Mouse (Mus musculus) cerebellum, adult 9-11 months (tissue): Measurements from ENCODE around the gene Yaf2.

Source experiments
- DNase-seq: peaks from one replicate; pipeline ENCODE4 v3.0.0; 2022

Yaf2 gene

DNA sequence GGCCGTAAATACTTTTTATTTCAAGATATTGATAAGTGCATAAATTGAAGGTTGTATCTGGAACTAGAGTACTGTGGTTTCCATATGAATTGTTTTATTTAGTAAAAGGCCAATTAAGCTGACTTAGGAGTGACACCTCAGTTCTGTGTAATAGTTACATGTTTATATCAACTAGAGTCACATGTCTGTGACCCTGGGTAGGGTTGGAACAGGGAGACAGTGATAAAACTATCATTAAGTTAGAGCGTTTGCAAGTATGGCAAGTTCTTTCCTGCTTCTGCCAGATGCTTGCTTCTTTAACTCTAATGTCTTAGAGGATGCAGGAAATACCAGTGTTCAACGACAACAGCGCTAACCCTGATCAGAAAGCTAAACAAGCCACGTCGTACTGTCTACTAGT, 52.4 kb downstream of the Yaf2 start:
- DNase-seq = no peak

DNA sequence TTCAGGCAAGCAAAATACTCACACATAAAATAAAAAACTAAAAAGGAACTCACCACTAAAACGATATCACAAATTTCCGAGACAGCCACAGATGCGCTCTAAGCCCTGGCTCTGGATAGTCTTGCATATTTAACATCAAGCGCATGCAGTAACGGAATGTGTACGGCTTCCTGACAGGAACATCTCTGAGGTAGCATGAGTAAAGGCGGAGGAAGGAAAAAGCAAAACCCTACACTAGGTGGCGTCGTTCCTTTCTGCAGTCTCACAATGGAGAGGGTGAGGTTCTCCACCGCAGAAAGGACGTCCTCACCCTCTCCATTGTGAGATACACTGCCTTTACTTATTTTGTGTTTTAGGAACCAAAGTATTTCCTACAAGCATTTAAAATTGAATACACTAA, 53.4 kb downstream of the Yaf2 start:
- DNase-seq = no peak

DNA sequence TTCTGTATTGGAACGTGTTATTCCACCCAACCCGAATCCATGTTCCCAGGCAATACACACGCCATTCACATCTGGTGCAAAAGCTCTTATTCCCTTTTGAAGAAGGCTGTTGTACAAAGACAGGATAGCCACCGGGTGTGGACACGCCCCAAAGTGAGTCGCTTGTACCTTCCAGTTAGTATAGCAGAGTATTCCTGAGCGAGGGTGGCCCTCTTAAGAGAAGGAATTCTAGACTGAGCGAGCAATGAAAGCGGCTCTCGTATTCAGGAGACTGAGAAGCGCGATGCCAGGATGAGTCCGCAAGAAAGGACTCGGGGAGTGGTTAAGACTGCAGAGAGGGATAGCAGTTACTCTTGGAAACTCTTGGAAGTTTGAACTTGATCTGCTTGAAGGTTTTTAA, 60.5 kb downstream of the Yaf2 start:
- peak; percentile 40 for DNase-seq

DNA sequence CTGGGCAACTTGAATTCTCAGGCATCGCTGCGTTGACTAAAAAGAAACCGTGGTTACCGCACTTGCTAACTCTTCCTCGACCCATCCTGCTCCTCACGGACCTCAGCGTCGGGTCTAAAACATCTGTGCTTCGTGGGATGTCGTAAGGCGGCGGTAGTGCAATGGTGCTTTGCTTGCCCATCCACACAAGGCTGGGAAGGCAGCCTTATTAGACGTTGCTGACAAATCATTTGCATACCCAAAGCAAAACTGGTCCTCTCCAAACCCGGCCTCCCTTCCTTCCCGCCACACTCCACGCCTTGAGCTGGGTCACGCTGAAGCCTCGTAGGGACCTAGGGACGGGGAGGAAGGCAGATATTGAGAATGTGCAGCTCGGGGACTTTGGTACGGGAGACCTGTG, 61.1 kb downstream of the Yaf2 start:
- no peak for DNase-seq

DNA sequence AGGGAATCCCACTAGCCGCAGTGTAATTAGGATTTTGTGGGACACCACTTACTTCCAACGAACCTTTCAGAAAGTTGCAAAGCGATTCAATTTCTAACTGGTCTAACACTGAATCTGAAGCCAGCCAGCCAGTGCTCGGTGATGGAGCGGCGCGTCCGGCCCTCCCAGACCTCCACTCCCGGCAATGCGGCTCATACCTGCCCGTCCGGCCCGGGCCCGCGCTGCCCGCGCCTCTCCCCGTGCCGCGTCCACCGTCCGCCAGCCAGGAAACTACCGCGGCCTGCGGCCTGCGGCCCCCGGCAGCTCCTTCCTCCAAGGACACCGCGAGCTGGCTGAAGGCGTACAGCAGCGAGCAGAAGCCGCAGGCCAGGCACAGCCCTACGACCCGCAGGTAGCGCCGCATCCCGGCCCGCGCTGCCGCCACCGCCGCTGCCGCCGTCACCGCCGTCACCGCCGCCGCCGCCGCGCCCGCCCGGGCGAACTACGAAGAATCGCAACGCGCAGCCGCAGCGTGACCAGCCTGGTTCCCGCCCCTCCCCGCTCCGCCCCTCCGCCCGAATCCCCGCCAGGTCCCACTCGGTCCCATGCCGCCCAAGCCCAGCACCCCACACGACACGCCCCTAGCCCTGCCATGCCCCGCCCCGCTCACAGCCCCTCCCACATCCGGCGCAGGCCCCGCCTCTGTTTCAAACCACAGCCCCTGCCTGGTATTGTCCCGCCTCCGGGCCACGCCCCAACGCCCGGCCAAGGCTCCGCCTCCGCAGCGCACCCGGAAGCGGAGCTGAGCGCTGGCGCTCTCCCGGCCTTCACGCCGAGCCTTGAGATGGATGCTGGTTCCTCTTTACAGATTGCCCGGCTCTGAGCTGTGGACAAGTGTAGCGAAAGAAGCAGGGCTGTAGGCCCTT, 61.8 kb downstream of the Yaf2 start, which contains the start of gene Gxylt1:
TSS of gene Gxylt1 (minus strand) at position 501 of the 905 bp plus-strand sequence.
- DNase-seq = peak; percentile 99

DNA sequence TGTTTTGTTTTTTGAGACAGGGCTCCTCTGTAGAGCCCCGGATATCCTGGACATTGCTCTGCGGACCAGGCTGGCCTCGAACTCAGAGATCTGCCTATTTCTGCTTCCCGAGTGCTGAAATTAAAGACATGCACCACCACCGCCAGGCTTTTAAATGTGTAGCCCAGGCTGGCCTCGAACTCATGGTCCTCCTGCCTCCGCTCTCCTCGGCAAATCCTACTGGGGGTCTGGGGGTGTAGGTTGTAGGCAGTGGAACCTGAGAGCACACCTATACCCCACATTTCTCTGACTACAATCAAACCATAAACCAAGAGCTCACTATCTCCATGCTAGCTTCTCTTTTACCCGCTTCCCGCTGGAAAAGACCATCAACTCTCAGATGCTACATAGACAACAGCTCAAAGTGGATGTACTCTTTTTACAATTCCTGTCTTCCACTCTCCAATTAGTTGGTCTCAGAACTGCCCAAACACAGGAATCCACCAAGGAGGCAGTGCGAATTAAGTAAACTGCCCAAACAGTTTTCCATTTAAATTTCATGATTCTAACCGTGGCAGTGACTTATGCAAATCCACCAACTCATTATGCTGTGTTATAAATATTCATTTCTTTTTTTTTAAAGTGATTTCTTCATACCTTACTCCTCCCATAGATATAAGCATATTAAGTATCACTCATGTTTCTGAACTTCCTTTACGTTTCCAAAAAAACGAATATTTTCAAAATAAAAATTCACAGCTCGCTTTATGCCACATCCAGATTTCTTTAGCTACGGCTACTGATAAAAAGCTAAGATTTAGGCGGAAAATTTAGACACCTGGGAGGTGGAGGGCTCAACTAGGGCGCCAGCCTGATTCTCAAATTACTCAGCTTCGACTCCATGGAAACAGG, 62.7 kb downstream of the Yaf2 start:
- DNase-seq = peak; percentile 47

DNA sequence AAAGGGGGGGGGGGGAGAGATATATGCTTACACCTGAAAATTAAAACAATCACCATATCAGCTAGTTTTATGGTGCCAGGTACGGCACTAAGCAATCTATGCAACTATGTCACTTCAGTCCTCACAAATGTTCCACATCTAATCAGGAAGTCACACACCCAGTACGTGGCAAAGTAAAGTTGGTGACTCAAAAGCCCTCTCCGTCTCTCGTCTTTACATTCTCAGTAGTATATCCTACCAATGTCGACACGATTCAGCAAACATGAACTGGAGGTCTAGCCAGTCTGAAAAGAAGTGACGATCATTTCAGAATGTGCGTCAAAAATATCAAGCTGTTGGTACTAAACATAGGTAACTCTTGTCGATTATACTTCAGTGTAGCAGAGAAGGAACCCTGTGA, 63.8 kb downstream of the Yaf2 start:
- DNase-seq = no peak

DNA sequence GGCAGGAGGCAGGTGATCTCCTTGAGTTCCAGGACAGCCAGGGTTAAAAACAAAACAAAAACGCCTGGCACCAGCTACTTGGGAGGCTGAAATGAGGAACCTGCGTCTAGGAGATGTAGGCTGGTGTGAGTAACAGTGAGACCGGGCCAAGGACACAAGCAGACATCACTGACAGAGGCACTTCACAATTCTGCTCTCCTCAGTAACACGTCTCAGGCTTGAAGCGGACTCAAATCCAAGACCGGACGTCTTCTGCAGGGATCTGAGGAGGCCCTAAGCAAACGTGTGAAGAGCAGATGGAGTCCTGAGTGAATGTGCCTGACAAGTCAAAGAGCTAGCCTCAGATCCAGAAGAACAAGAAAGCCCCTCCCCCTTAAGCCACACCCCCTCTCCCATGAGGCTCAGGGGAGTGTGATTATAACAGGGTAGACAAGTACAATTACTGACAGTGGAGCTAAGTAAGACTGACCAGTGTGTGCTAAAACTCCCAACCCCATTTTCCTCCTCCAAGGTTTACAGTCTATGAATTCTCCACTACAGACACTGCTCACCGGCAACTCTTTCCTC, 66.4 kb downstream of the Yaf2 start:
- DNase-seq = no peak

DNA sequence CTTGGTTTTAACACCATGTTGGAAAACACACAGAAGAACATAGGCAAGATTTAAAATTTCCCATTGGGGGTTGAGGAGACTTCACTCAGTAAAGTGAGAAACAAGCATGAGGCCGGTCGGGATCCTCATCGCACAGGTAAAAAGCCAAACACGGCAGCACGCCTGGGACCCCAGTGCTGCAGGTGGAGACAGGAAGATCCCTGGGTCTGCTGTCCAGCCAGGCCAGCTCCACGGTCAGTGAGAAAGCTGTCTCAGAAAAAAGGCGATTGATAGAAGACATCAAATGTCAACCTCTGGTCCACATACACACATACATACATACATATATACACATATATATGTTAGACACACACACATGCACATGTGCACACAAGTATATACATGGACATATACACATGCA, 67.2 kb downstream of the Yaf2 start:
- DNase-seq = no peak

DNA sequence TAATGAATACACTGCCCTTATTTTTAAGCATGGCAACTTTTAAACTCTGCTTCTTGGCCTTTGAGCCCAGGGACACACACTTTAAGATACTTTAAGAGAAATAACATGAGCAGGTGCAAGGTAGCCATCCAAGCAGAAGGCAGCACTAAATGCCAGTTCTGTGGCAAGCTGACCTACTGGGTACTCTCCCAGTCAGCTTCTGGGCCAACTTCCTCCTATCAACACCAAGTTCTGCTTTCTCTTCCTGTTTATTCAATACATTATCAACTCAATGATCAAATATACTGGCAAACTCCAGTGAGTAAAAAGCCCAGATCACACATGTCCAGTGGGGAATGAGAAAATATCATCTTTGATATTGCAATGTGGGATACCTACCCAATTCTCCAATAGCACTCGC, 68.7 kb downstream of the Yaf2 start:
- DNase-seq = no peak

DNA sequence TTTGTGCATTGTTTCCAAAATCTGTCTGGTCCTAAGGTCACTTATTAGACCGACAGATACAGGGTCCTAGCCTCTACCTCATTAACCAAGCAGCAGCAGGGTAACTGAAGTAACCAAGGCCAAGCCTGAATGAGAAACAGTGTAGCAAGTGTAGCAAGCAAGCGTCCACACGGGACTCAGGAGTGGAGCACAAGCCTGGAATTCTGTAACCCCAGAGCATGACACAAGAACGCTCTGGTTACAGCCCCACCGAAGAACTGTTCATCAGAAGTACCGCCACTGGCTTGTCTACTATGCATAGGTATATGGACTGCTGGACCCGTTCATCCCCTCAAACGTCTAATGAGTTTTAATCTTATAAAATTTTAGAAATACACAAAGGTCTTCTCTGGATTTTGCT, 69.3 kb downstream of the Yaf2 start:
- DNase-seq = no peak

DNA sequence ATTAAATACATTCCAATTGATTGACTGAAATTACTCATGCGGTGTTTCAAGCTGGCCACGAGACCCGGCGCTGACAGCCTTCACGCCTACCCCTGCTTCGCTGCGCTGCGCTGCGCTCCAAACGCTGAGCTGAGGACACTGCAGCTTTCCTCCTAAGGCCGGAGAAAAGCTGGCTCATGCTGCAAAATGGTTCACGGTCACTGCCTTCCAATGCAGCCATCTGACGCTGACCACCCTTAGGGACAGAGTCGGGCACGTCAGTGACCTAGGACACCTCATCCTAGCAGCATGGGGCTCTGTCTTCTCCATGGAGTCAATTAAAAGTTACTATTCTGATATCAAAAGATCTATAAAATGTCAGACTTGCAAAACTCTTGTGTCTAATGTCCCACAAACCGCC, 70.4 kb downstream of the Yaf2 start:
- DNase-seq = no peak

DNA sequence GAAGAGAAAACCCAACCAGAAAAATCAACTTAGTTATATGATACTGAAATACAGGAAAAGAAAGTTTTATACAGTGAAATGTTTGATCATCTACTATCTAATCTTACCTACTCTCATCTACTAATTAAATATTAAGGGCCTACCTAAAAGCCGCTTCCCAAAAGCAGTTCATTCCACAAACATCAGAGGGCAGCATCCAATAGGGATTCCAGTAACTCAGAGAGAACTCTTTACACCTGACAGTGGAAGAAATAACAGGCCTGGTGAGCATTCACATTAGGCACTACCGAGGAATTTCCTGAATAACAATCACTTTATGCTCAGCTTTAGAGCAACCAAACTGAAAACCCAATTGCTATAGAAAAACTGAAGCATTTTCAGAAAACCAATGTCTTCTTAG, 71.0 kb downstream of the Yaf2 start:
- peak; percentile 73 for DNase-seq

DNA sequence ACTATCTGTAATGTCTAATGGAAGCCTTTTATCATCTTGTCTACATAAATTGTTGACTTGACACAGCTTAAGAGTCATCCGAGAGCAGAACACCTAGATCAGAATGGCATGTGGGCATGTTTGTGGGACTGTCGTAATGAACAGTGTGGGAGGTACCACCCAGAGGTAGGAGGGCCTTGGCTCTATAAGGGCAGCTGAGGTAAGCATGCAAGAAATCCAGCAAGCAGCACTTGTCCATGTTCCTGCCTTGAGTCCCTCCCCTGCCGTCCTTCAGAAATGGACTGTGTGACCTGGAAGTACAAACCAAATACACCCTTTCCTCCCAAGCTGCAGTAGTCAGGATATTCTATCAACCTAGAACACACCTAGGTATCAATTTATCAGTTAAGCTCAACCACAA, 71.5 kb downstream of the Yaf2 start:
- no peak for DNase-seq

DNA sequence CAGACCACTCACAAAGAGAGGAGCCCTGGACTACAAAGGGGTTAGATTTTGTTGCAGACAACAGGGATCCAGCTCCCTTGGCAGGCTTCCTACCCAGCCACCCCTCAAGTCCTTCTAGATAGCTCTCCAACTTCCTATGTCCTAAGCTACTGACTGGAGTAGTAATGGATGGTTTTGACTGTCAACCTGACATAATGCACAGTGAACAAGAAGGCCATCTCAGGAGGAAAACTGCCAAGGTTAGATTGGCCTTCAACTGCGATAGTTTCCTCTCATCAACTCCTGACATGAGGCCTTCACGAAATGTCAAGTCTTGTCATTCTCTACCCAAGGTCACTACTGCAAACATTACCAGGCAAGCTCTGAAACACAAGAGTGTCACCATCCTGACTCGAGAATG, 72.5 kb downstream of the Yaf2 start:
- no peak for DNase-seq

DNA sequence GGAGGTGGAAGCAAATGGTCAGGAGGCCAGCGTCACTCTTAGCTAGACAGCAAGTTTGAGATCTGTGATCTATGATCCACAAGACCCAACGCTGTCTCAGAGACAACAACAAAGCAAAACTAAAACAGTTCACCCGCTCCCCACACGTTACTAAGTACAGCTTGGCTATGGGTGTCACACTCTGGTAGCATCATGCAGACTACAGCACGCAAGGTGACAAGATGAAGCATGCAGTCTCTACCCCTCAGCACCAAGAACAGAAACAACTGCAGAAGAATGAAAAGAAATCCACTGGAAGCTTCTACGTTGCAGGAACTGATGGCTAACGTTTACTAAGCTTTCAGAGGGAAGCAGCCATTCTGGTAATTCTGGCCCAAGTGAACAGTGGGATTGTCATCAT, 73.2 kb downstream of the Yaf2 start:
- DNase-seq = no peak

DNA sequence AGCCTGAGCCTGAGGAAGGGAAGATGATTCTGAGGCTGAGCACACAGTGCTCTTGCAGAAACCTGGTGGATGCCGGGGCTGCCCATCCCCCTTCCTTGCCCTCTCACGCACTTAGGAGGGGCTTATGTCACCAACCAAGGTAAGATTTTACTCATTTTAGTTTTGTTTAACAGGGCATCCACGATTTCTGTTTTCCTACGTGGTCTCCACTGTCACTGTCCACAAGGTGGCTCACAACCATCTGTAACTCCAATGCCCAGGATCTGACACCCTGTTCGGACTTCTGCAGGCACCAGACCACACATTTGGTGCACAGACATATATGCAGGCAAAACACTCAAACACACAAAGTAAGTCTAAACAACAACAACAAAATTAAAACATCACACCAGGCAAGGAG, 73.9 kb downstream of the Yaf2 start:
- no peak for DNase-seq

DNA sequence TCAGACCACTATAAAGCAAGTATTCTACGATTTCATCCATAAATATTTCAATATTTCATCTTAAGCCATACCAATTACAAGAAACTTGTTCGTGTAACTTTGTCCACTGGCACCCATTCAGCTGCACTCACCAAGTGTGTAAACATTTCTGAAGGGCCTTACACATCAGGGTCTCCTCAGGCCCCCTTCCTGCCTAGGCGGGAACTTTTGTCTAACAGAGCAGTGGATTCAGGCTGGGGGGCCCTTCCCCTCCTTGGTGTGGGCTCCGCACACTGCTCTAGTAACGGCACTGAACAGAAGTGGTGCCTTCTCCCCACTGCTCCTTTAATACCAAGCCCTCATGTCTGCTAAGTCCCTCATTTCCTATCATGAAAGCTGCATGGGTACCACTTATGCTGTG, 74.5 kb downstream of the Yaf2 start:
- DNase-seq = no peak

DNA sequence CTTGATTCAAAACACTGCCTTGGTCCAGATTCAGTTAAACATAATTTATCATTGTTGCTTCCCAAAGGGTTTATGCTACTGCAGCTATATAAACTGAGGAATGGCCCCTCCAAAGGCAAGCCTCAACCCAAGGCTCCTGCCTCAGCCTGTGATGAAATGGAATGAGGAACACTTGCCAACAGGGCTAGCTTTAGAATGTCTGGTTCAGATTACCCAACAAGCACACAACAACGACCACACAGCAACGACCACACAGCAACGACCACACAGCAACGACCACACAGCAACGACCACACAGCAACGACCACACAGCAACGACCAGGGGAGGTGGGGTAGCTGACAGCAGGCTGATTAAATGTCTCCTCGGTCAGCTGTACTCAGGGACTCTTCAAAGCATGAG, 76.8 kb downstream of the Yaf2 start:
- DNase-seq = no peak

DNA sequence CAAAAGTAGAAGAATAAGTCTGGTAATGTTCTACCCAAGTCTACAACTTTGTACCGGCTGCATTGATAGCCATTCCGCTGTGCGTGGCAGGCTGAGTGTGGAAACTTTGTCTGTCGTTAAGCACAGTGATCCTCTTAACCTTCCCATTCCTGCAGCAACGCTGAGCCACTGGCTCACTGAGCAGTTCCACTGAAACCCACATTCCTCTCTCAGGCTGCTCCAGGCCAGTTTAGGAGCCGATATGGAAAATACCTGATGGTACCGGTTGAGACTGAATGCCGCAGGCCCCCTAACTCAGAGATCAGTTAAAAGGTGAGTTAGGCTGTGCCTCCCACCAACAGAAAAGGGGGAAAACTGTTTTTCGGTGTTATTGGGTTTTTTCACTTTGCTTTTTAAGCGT, 81.4 kb downstream of the Yaf2 start:
- DNase-seq = no peak

DNA sequence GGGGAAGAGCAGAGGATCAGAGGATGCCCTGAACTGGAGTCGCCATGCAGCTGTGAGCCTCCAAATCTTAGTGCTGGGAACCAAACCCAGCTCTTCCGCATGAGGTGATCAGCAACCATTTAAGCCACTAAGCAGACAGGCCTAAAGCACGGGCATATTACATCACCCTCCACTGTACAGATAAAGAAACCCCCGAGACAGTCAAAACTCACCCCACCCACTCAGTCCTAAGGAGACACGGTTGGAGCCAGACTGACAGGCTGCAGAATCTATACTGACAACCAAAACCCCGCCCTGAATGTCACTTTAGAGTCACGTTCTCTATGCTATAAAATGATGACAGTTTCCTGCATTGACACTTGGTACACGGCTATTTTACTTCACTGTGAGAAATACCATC, 83.6 kb downstream of the Yaf2 start:
- DNase-seq = no peak

DNA sequence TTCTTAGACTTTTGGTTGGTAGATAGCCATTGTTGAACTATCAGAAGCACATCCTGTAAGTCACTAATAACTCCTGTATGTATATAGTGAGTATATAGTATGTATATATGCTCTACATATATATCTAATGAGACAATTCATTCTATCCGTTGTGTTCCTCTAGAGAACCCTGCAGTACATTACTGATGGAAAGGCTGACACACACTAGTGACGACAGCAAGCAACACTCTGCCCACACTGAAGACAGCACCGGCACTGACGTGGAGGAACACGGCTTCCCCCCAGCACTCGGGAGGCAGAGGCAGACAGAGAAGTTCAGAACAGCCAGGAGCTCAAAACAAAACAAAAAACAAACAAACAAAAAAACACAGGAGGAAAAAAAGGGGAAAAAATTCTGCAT, 84.3 kb downstream of the Yaf2 start:
- DNase-seq = no peak

DNA sequence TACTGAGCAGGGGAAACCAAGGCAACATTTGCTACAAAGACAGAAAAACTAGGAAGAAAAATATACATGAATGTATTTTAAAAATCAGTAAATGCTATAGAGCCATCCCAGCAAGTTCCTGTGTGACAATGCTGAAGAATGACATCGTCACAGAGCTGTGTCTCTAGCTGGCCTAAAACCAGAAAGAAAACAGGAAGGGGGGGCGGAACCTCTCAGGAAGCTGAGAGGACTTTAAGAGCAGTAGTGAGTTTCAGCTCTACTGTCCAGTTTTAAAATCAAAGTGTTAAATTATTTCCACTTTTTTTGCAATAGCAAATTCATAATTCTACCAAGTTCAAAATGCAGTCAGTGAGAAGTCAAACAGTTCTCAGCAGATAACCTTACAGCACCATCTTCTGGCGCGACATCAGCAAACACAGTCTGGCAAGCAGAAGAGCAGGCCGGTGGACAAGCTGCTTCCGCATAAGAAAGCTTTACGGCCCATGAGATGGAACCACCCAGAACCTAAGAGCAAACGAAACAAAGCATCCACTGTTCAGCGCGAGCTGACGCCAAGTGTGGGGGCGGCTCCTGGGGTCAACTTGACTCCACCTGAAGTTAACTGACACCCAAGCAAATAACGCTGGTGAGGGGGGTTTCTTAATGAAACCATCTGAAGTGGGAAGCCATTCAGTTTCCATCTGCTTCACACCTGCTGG, 85.0 kb downstream of the Yaf2 start:
- DNase-seq = no peak
